Mouse (Mus musculus) erythroblast, embryonic 14.5 days (primary cell): ENCODE measurements around the gene Il1r2.

ENCODE experiments used
- GATA1 ChIP-seq: IDR thresholded peaks from 2 replicates; pipeline ENCODE4 v1.6.1; 2012; ENCODE audit warnings: low read length, inconsistent platforms, mixed read lengths
- TAL1 ChIP-seq: IDR thresholded peaks from 3 replicates; pipeline ENCODE4 v1.6.1; 2012; ENCODE audit warnings: low read length, inconsistent platforms, mixed read lengths

- no peak for TF ChIP-seq GATA1
- no peak for TF ChIP-seq TAL1
Measured at GRCm38 (mm10) chr1:40033315-40033714, 40.6 kb upstream of the Il1r2 start.
